Mouse (Mus musculus) heart, adult 9 months (tissue): Measurements from ENCODE around the gene Sult2b1.
A peak's percentile ranks its signal among the peaks of the same experiment; 100 is the strongest.

Source experiments
- DNase-seq, 2 experiments: peaks; one replicate each; pipeline ENCODE4 v3.0.0; 2022; ENCODE audit warnings: low spot score in 2 of 2

The Sult2b1 gene

DNA sequence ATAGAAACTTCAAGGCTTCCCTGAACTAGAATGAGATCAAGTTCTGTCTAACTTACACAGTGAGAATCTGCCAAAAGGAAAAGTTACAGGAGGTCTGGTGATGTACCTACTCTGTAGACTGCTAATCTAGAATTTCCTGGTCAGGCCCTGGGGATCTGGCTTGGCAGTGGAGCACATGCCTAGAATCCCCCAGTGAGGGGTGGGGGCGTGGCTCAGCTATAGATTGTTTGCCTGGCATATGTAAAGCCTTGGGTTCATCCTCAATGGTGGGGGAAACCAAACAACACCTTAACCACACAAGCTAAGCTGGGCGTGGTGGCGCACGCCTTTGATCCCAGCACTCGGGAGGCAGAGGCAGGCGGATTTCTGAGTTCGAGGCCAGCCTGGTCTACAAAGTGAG, 86.6 kb downstream of the Sult2b1 start:
- no peak for DNase-seq

GRCm38 (mm10) chr7:45695098-45695497, 89.4 kb downstream of the Sult2b1 start:
- DNase-seq: no peak

- no peak for DNase-seq
Observed at GRCm38 (mm10) chr7:45693921-45694591, 90.4 kb downstream of the Sult2b1 start, which contains the start of gene Sec1. Gene Sec1 (minus strand): TSS chr7:45694402.

- no peak for DNase-seq
Observed at GRCm38 (mm10) chr7:45692364-45692763, 92.1 kb downstream of the Sult2b1 start.

DNA sequence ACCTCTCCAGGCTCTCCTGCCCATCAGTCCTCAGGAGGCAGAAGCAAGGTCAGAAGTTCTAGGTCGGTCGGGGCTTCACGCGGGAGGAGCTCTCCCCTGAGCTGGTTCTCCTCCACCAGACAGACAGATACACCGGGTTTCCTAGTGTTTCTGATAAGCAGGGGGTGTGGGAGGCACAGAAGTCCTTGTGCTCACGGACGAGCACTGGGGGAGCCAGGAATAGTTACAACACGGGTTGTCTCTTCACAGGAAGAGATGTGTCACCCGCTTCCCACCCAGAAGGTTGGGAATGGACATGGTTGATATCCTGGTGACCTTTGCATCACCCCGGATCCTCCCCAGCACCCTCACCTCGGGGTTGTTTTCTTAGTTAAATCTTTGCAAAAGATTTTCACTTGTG, 94.7 kb downstream of the Sult2b1 start:
- no peak for DNase-seq

GRCm38 (mm10) chr7:45689099-45689498, 95.4 kb downstream of the Sult2b1 start:
- DNase-seq: no peak

GRCm38 (mm10) chr7:45686841-45687240, 97.6 kb downstream of the Sult2b1 start:
- DNase-seq: no peak

- no peak for DNase-seq
Observed at GRCm38 (mm10) chr7:45685811-45686210, 98.7 kb downstream of the Sult2b1 start.

DNA sequence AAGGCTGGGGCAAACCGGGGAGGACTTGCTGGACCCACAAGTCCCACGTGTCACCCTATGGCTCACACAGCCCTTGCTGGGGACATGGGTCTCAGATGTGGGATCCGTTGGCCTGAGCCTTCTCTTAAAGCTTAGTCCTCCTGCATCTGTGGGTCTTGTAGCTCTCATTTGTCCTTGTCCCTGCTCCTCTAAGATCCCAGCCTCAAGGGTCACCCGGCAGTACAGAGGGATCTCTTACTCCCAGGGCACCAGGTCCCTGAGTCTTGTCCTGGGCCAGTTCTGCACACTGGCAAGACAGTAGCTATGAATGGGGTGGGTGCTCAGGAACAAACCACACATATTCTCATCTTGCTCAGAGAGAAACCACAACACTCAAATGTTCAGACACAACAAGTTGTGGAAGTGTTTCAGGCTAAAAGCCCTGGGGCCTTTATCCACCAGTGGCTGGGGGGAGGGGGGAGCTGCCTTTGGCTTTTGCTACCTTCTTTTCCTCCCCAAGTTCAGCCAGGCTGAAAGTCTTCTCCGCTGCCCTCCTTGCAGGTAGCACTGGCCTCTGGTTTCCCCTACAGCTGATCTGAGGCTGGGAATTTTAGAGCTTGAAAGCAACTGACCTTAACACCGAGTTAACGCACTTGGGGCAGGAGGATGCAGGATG, 100.9 kb downstream of the Sult2b1 start, which contains the start of gene Ntn5:
Gene Ntn5 (plus strand): TSS at position 627 of the 655 bp plus-strand sequence.
- DNase-seq: no peak

DNA sequence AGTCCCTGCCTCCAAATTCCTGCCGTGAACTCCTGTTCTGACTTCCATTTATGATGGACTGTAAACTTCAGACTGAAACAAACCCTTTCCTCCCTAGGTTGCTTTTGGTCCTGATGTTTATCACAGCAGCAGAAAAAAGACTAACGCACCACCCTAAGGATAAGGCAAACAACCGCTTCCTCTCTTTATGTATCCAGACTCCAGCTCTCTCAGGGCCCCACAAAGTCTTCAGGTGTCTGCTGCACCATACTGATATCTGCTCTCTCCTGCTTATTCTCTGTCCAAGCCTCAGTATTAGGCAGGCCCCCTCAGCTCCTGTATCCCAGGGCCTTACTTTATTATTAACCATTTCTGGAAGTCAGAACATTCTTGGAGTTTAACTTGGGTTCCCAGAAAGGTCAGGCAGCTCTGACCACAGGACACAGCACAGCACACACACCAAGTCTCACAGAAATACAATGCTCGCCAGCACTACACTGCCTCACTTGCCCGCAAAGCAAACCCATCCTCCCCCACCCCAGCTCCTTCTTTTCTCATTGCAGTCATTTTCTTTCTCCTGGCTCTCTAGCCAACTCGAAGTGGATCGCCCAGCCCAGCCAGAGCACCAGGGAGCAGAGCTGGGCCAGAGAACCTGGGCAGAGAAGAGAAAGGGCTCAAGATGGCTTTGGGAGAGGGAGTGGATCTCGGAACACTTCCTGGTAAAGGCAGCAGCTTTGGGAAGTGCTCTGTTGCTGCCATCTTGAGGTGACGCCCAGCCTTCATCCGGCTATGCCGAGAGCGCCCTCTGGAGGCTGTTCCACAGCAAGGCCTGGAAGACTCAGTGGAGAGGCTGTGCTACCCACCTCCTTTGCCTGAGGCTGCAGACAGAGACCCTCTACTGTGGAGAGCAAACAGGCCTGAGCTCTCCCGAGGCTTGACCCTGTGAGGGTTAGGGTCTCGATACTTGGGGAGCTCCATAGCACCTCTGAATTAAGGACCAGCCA, 102.0 kb downstream of the Sult2b1 start:
- DNase-seq: peak; percentile 77 to 83

GRCm38 (mm10) chr7:45681046-45681736, 103.3 kb downstream of the Sult2b1 start:
- peak; percentile 74 to 79 for DNase-seq
